Mouse (Mus musculus): Measurements from ENCODE around the gene Ptprq.

DNA sequence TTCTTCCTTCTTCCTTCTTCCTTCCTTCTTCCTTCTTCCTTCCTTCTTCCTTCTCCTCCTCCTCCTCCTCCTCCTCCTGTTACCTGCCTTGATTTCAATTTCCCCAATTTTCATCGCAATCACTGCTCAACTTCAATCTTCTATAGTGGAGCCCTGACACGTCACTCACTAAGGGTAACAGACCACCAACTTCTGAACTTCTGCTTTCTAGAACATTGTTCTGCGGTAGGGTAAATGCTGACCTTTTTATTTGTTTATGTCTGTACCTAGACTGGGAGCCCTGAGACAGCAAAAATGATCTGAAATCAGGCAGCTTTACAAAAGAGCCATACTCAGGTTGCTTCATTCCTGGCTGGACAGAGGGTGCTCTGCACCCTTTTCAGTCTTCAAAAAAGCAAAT lies 33.6 kb upstream of the Ptprq start:
- TF ChIP-seq CTCF (IDR thresholded peaks at IDR 0.05; ENCODE audit: control insufficient read depth, insufficient read depth, insufficient read length) (no peak), MYOD1 (IDR thresholded peaks at IDR 0.05; ENCODE audit: control insufficient read depth, insufficient read length, low read depth) (no peak), CEBPB (IDR thresholded peaks at IDR 0.05; ENCODE audit: low read depth) (no peak), MAX (IDR thresholded peaks at IDR 0.05) (no peak), MYOG (IDR thresholded peaks at IDR 0.05; ENCODE audit: control insufficient read depth, extremely low read depth, insufficient read length) (no peak), USF1 (IDR thresholded peaks at IDR 0.05; ENCODE audit: low read depth) (no peak)

Data from C2C12 (cell line).